Mouse (Mus musculus): ENCODE data around the gene Plekhm2.

DNA sequence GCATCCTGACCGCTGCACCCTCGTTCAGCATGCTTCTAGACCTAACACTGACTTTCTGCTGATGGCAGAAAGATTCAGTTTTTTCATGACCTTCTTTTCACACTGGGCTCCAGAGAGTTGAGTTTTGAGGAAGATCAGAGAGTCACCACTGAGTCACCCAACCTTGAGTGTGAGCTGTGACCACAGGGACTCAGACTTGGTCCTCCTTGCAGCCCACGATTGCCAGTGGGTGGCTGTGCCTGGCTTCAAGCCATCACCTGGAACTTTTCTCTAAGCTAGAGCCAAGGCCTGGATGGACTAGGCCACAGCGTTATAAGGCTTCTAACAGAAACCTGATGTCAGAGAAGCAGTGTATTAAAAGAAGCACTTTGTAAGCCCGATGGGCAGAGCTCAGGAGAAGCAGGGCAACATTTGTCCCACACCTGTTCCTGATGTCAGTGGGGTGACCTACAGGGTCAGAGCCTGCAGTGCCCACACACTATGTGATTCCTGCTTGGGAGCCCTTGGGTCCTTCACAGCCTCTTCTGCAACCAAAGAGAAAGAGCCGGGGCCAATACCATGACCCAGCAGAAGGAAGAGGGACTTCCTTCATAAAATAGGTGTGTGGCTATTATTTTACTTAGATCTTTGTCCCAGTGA lies 5.7 kb downstream of the Plekhm2 start:
- TF ChIP-seq POLR2A (IDR thresholded peaks at IDR 0.05; ENCODE audit: borderline replicate concordance, extremely low read depth, insufficient read depth, insufficient read length, poor library complexity, severe bottlenecking) (no peak), CTCF (IDR thresholded peaks at IDR 0.05; ENCODE audit: borderline replicate concordance, extremely low read depth, insufficient read depth, insufficient read length) (no peak)
